Mouse (Mus musculus): ENCODE measurements around the gene Rnase11.

DNA sequence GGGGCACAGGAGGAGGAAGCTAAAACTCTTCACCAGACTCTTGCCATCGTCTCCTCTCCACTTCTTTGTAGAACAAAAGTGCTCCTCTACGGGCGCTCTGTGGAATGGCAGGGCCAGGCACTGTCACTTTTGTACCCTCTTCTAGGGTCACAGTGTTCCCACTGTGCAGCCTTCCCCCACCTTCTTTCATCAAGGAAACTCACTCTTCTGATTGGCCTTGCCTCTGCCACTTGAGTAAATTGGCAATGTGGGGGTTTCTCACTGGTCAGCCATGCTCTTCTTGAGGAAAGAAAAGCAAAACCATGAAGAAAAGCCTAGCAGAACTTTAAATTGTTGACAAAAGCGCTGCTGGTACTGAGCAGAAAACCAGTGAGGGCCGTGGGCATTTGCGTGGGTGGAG, 8.2 kb downstream of the Rnase11 start, which contains the start of gene Rnase9:
- TF ChIP-seq HCFC1 (IDR thresholded peaks at IDR 0.05; ENCODE audit: borderline replicate concordance, insufficient read depth, low read length) (no peak), ZNF384 (IDR thresholded peaks at IDR 0.05; ENCODE audit: low read depth, low read length) (no peak), MAFK (IDR thresholded peaks at IDR 0.05; ENCODE audit: insufficient read depth, low read depth, low read length) (no peak)
